Mouse (Mus musculus): ENCODE measurements around the gene Esam. TPM values are rescaled to one million over a fixed set of nuclear protein-coding genes. Genes with fewer than 3 reads are reported as not detected.

Gene Esam
- polyA plus RNA-seq, 1 experiment, result 28.8 TPM

DNA sequence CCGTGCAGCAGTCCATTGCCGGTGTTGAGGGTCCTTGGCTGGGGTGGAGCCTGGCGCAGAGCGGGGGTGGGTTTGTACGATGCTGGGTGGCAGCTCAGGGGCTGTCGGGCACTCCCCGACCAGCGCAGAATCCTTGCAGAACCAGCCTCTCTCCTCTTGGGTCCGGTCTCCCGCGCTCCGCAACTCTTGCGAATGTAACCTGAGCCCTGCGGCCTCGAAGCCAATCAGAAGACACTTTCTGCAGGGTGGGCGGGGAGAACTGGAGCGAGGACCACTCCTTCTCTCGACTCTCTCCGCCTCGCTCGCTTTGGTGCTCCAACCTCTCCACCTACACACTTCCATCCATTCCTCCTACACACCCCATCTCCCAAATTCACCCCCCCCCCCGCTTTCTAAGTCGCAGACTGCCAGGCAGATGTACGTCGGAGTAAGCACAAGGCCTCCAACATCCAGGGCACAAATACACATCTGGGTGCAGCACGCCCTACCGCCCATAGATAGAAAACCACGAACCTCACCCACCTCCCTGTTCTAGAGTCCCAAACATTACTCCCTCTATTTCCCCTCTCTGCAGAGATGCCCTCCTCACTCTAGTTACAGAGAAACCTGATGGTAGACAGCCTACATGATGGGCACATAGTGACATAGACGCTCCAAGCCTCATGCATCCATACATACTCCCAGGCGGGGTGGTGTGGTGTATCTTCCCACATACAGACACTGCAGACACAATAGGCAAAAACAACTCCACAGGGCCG, 24.8 kb downstream of the Esam start, which contains the start of gene Nrgn:
Gene Nrgn (minus strand): TSS at position 369 of the 758 bp plus-strand sequence.
- no peak for TF ChIP-seq POLR2A (IDR thresholded peaks at IDR 0.05; ENCODE audit: borderline replicate concordance, insufficient read depth, low read length)
- no peak for TF ChIP-seq CTCF (IDR thresholded peaks at IDR 0.05; ENCODE audit: borderline replicate concordance, insufficient read depth, low read depth, low read length)
- Histone ChIP-seq H3K27ac (ENCODE audit: insufficient read depth, low read length) (no peak within 1 kb of the TSS), H3K4me1 (ENCODE audit: control insufficient read depth, insufficient read depth, low read length) (no peaks in the 10 kb centered on the region), H3K27me3 (ENCODE audit: control insufficient read depth, insufficient read depth, low read length) (no peaks in the 10 kb centered on the region; the same call in 1 of the 2 replicates), H3K4me3 (replicated peaks; ENCODE audit: insufficient read depth, low read depth, low read length) (peak within 1 kb of the TSS; percentile 15)
- WGBS, result 7% methylated on average over 31 of the region's 31 CpGs
- peak in 1 of 2 experiments; percentile 20 for DNase-seq

DNA sequence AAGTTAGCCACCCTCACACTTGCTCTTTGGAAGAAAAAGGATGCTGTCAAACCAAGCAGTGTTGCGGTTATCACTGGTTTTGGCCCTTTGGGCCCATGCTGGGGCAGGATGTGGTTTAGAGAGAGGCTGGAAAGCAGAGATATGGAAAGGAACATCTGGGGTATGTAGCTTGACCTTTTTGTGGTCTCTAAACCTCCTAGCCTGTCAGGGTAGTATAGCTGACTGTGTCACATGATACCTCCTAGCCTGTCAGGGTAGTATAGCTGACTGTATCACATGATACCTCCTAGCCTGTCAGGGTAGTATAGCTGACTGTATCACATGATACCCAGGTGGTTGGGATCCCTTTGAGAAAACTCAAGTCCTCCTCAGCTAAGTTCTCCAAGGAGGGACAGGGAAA, 26.4 kb downstream of the Esam start:
- H3K27me3 ChIP-seq (ENCODE audit: control insufficient read depth, insufficient read depth, low read length), result no peaks in the 10 kb centered on the region; the same call in 1 of the 2 replicates
- WGBS, result 93% methylated on average over 1 of the region's 1 CpGs
- no peak overlapping the region for H3K27ac ChIP-seq (ENCODE audit: insufficient read depth, low read length)

GRCm38 (mm10) chr9:37554838-37555748, 27.2 kb downstream of the Esam start, which contains the start of gene Siae:
Gene Siae (plus strand): TSS chr9:37555698.
- Histone ChIP-seq H3K4me3 (replicated peaks; ENCODE audit: insufficient read depth, low read depth, low read length) (no peak within 1 kb of the TSS), H3K27ac (ENCODE audit: insufficient read depth, low read length) (no peak within 1 kb of the TSS), H3K27me3 (ENCODE audit: control insufficient read depth, insufficient read depth, low read length) (no peaks in the 10 kb centered on the region; the same call in 1 of the 2 replicates), H3K4me1 (ENCODE audit: control insufficient read depth, insufficient read depth, low read length) (no peaks in the 10 kb centered on the region)
- TF ChIP-seq POLR2A (IDR thresholded peaks at IDR 0.05; ENCODE audit: borderline replicate concordance, insufficient read depth, low read length) (no peak), CTCF (IDR thresholded peaks at IDR 0.05; ENCODE audit: borderline replicate concordance, insufficient read depth, low read depth, low read length) (no peak)
- no peak for DNase-seq
- WGBS, result 30% methylated on average over 7 of the region's 7 CpGs

More for the DNA sequence above, 26.4 kb downstream of the Esam start:
- H3K4me3 ChIP-seq (replicated peaks; ENCODE audit: insufficient read depth, low read depth, low read length), result no peak overlapping the region
- no peak for TF ChIP-seq POLR2A (IDR thresholded peaks at IDR 0.05; ENCODE audit: borderline replicate concordance, insufficient read depth, low read length)
- TF ChIP-seq CTCF (IDR thresholded peaks at IDR 0.05; ENCODE audit: borderline replicate concordance, insufficient read depth, low read depth, low read length), result no peak
- DNase-seq, result no peak
- no peaks in the 10 kb centered on the region for H3K4me1 ChIP-seq (ENCODE audit: control insufficient read depth, insufficient read depth, low read length)

- no peaks in the 10 kb centered on the region; the same call in 1 of the 2 replicates for H3K27me3 ChIP-seq (ENCODE audit: control insufficient read depth, insufficient read depth, low read length)
- H3K27ac ChIP-seq (ENCODE audit: insufficient read depth, low read length), result no peak overlapping the region
- TF ChIP-seq CTCF (IDR thresholded peaks at IDR 0.05; ENCODE audit: borderline replicate concordance, insufficient read depth, low read depth, low read length) (no peak), POLR2A (IDR thresholded peaks at IDR 0.05; ENCODE audit: borderline replicate concordance, insufficient read depth, low read length) (no peak)
- WGBS, result 58% methylated on average over 3 of the region's 3 CpGs
- no peak for DNase-seq
- no peaks in the 10 kb centered on the region for H3K4me1 ChIP-seq (ENCODE audit: control insufficient read depth, insufficient read depth, low read length)
- H3K4me3 ChIP-seq (replicated peaks; ENCODE audit: insufficient read depth, low read depth, low read length), result no peak overlapping the region
Observed at GRCm38 (mm10) chr9:37556366-37556765, 28.5 kb downstream of the Esam start.

GRCm38 (mm10) chr9:37560617-37561016, 32.7 kb downstream of the Esam start:
- TF ChIP-seq CTCF (IDR thresholded peaks at IDR 0.05; ENCODE audit: borderline replicate concordance, insufficient read depth, low read depth, low read length) (no peak), POLR2A (IDR thresholded peaks at IDR 0.05; ENCODE audit: borderline replicate concordance, insufficient read depth, low read length) (no peak)
- no peak for DNase-seq
- H3K4me1 ChIP-seq (ENCODE audit: control insufficient read depth, insufficient read depth, low read length), result no peaks in the 10 kb centered on the region
- H3K27ac ChIP-seq (ENCODE audit: insufficient read depth, low read length), result no peak overlapping the region
- H3K27me3 ChIP-seq (ENCODE audit: control insufficient read depth, insufficient read depth, low read length), result no peaks in the 10 kb centered on the region
- WGBS, result 87% methylated on average over 2 of the region's 2 CpGs
- no peak overlapping the region for H3K4me3 ChIP-seq (replicated peaks; ENCODE audit: insufficient read depth, low read depth, low read length)

DNA sequence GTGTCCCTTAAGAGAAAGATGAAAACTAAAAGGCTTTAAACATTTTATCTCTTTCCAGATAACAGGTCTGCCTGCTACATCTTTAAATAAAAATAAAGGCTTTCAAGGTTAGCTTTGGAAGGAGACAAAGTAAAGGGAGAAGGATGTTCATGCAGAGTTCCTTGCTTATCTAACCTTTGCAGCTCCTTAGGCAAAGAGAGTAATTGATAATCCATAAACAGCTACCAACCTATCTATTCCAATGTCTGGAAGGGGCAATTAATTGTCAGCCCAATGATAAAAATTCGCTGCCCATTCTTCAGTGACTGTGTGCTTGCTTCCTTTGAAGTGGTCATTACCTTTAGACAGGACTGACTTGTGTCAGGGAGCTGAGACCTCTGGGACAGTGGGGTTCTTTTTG, 35.9 kb downstream of the Esam start:
- Histone ChIP-seq H3K4me3 (replicated peaks; ENCODE audit: insufficient read depth, low read depth, low read length) (no peak overlapping the region), H3K4me1 (ENCODE audit: control insufficient read depth, insufficient read depth, low read length) (no peaks in the 10 kb centered on the region), H3K27ac (ENCODE audit: insufficient read depth, low read length) (no peak overlapping the region), H3K27me3 (ENCODE audit: control insufficient read depth, insufficient read depth, low read length) (no peaks in the 10 kb centered on the region)
- no peak for TF ChIP-seq POLR2A (IDR thresholded peaks at IDR 0.05; ENCODE audit: borderline replicate concordance, insufficient read depth, low read length)
- no peak for TF ChIP-seq CTCF (IDR thresholded peaks at IDR 0.05; ENCODE audit: borderline replicate concordance, insufficient read depth, low read depth, low read length)
- WGBS, result 60% methylated on average over 1 of the region's 1 CpGs
- DNase-seq, result no peak

- DNase-seq, result no peak
- Histone ChIP-seq H3K27ac (ENCODE audit: insufficient read depth, low read length) (no peak overlapping the region), H3K4me1 (ENCODE audit: control insufficient read depth, insufficient read depth, low read length) (no peaks in the 10 kb centered on the region), H3K27me3 (ENCODE audit: control insufficient read depth, insufficient read depth, low read length) (no peaks in the 10 kb centered on the region), H3K4me3 (replicated peaks; ENCODE audit: insufficient read depth, low read depth, low read length) (no peak overlapping the region)
- WGBS, result 96% methylated on average over 2 of the region's 2 CpGs
- no peak for TF ChIP-seq CTCF (IDR thresholded peaks at IDR 0.05; ENCODE audit: borderline replicate concordance, insufficient read depth, low read depth, low read length)
- no peak for TF ChIP-seq POLR2A (IDR thresholded peaks at IDR 0.05; ENCODE audit: borderline replicate concordance, insufficient read depth, low read length)
Observed at GRCm38 (mm10) chr9:37567019-37567418, 39.1 kb downstream of the Esam start.
